Mouse (Mus musculus) MEL (cell line): ENCODE measurements around the gene Myh9.

Experiments used
- CTCF ChIP-seq, 3 experiments: IDR thresholded peaks in 2 of 3; conservative IDR thresholded peaks in 1 of 3; 2 replicates each; pipeline ENCODE4 v1.5.1; 2011 to 2012; ENCODE audit warnings: low read length in 3 of 3, low read depth in 2 of 3, mild to moderate bottlenecking in 2 of 3, improper control_type of control experiment in 1 of 3, inconsistent platforms in 1 of 3, mixed read lengths in 1 of 3, moderate library complexity in 1 of 3; ENCODE audit not compliant: control insufficient read depth in 1 of 3, insufficient read depth in 1 of 3, poor library complexity in 1 of 3, severe bottlenecking in 1 of 3
- MXI1 ChIP-seq: IDR thresholded peaks from 2 replicates; pipeline ENCODE4 v1.6.1; 2011; ENCODE audit warnings: mild to moderate bottlenecking, low read depth, low read length, improper control_type of control experiment
- NRF1 ChIP-seq: IDR thresholded peaks from 2 replicates; pipeline ENCODE4 v1.6.1; 2014; ENCODE audit warnings: low read depth, mild to moderate bottlenecking, inconsistent platforms, low read length, improper control_type of control experiment, moderate library complexity; ENCODE audit not compliant: poor library complexity, insufficient read depth, severe bottlenecking
- POLR2A ChIP-seq, 2 experiments: IDR thresholded peaks; 2 replicates each; pipeline ENCODE4 v1.6.1; 2011 to 2012; ENCODE audit warnings: low read length in 2 of 2, mild to moderate bottlenecking in 2 of 2, control low read depth in 1 of 2, improper control_type of control experiment in 1 of 2, low read depth in 1 of 2, moderate library complexity in 1 of 2; ENCODE audit not compliant: control insufficient read depth in 1 of 2, insufficient read depth in 1 of 2, poor library complexity in 1 of 2
- RAD21 ChIP-seq: IDR thresholded peaks from 2 replicates; pipeline ENCODE4 v1.6.1; 2011; ENCODE audit warnings: mild to moderate bottlenecking, low read depth, low read length, improper control_type of control experiment
- TAL1 ChIP-seq: IDR thresholded peaks from 2 replicates; pipeline ENCODE4 v1.6.1; 2012; ENCODE audit warnings: mild to moderate bottlenecking, inconsistent platforms, low read length, moderate library complexity, mixed read lengths
- ZKSCAN1 ChIP-seq: IDR thresholded peaks from 2 replicates; pipeline ENCODE4 v1.6.1; 2012; ENCODE audit warnings: low read depth, mild to moderate bottlenecking, inconsistent platforms, low read length, improper control_type of control experiment, moderate library complexity

- TF ChIP-seq CTCF (IDR thresholded peaks at IDR 0.05 in 2 of 3, conservative IDR thresholded peaks at IDR 0.05 in 1 of 3; ENCODE audit: control insufficient read depth in 1 of 3, insufficient read depth in 1 of 3, low read depth in 2 of 3, low read length in 3 of 3, poor library complexity in 1 of 3, severe bottlenecking in 1 of 3) (no peak), RAD21 (no peak), ZKSCAN1 (no peak), NRF1 (no peak), POLR2A (IDR thresholded peaks at IDR 0.05; ENCODE audit: control insufficient read depth in 1 of 2, insufficient read depth in 1 of 2, low read depth in 1 of 2, low read length in 2 of 2, poor library complexity in 1 of 2) (no peak), TAL1 (no peak), MXI1 (no peak)
Measured at GRCm38 (mm10) chr15:77851136-77851535, 9.2 kb upstream of the Myh9 start.
